Mouse (Mus musculus): ENCODE results near the gene Bmf. TPM values are rescaled to one million over a fixed set of nuclear protein-coding genes. Genes with fewer than 3 reads are reported as not detected.
"Not testable (repeated sequence)": the region's sequence is repeated elsewhere in the genome, so short reads cannot be mapped to it uniquely, and the experiment has no call there.

The Bmf gene
- polyA plus RNA-seq, 1 experiment from 2014 or later = 6.2 TPM

DNA sequence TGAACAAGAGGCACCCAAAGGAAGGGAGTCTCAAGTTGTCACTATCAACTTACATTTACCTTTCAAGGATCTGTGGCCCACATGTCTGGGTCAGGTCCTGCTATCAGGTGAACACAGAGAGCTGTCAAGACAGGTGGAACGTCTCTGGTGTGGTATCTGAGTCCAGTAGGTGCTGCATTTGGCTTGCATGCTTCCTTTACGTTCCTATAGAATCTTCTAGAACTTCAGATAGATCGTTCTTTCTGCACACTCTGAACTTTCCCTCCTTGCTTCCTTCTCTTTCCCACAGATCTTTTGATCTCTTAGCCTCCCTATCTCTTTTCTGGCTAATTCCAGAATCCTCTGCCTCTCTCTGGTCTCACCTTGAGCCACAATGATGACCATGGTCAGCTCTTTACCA lies 8.9 kb upstream of the Bmf start:
- Histone ChIP-seq H3K4me2 (replicated peaks) (no peak overlapping the region), H3K4me3 (no peak overlapping the region), H3K4me1 (peaks cover 4% of the 10 kb centered on the region; the same call in 1 of the 2 replicates), H3K9ac (no peak overlapping the region), H3K27me3 (no peaks in the 10 kb centered on the region), H3K9me3 (replicated peaks) (no peaks in the 10 kb centered on the region), H3K27ac (no peak overlapping the region), H3K36me3 (no peaks in the 10 kb centered on the region)
- ATAC-seq (ENCODE audit: low FRiP score) = no peak
- 95% methylated on average over 3 of the region's 3 CpGs for WGBS

GRCm38 (mm10) chr2:118554356-118554990 lies 5.0 kb upstream of the Bmf start:
- not testable (repeated sequence) for H3K9me3 ChIP-seq (replicated peaks); H3K4me1 ChIP-seq; H3K27me3 ChIP-seq; H3K27ac ChIP-seq; H3K36me3 ChIP-seq
- Histone ChIP-seq H3K4me2 (replicated peaks) (peak overlapping the region; percentile 53), H3K4me3 (peak overlapping the region; percentile 33), H3K9ac (peak overlapping the region; percentile 45; the same call in 1 of the 2 replicates)
- peak; percentile 30; the same call in 1 of the 2 replicates for ATAC-seq (ENCODE audit: low FRiP score)
- WGBS = 63% methylated on average over 15 of the region's 17 CpGs

DNA sequence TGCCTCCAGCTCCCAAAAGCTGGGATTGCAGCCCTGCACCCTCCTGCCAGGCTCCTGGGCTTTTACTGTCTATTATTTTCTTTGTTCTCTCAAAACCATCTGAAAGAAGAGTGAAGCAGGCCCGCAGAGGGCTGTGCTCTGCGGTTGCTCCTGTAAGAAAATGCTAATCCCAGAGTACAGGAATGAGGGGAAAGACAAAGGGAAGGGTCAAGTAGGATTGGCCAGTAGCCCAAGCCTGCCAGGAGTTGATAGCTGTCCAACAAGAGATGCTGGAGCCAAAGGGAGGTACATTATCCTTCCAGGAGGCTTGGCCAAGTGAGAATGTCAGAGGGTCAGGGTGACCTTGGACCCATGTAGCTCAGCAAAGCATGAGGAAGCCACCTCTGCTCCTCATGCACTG lies 2.1 kb upstream of the Bmf start:
- WGBS = 58% methylated on average over 2 of the region's 2 CpGs
- no peak for ATAC-seq (ENCODE audit: low FRiP score)
- Histone ChIP-seq H3K9me3 (replicated peaks) (no peaks in the 10 kb centered on the region), H3K27ac (no peak overlapping the region), H3K9ac (no peak overlapping the region), H3K36me3 (no peaks in the 10 kb centered on the region), H3K4me3 (no peak overlapping the region), H3K4me1 (peaks cover 33% of the 10 kb centered on the region), H3K27me3 (peaks cover 7% of the 10 kb centered on the region), H3K4me2 (replicated peaks) (no peak overlapping the region)

GRCm38 (mm10) chr2:118548421-118549221 lies 866 bp downstream of the Bmf start:
- H3K9me3 ChIP-seq (replicated peaks) = no peaks in the 10 kb centered on the region
- H3K4me2 ChIP-seq (replicated peaks) = peak overlapping the region; percentile 90
- ATAC-seq (ENCODE audit: low FRiP score) = peak; percentile 0; the same call in 1 of the 2 replicates
- H3K27me3 ChIP-seq = peaks cover 7% of the 10 kb centered on the region
- H3K9ac ChIP-seq = peak overlapping the region; percentile 90
- H3K4me1 ChIP-seq = peaks cover 58% of the 10 kb centered on the region
- H3K4me3 ChIP-seq = peak overlapping the region; percentile 89
- WGBS = under 1% methylated on average over 18 of the region's 18 CpGs
- peak overlapping the region; percentile 79; the same call in 1 of the 2 replicates for H3K27ac ChIP-seq
- H3K36me3 ChIP-seq = no peaks in the 10 kb centered on the region

- WGBS = 12% methylated on average over 9 of the region's 9 CpGs
- no peak overlapping the region for H3K9ac ChIP-seq
These were observed 1.9 kb downstream of the Bmf start for GRCm38 (mm10) chr2:118547541-118548016.

GRCm38 (mm10) chr2:118546798-118547165 lies 2.7 kb downstream of the Bmf start:
- no peak overlapping the region for H3K27ac ChIP-seq
- WGBS = 39% methylated on average over 3 of the region's 3 CpGs
- peaks cover 7% of the 10 kb centered on the region for H3K27me3 ChIP-seq
- peaks cover 68% of the 10 kb centered on the region for H3K4me1 ChIP-seq
- peak overlapping the region; percentile 90 for H3K4me2 ChIP-seq (replicated peaks)
- no peak overlapping the region for H3K4me3 ChIP-seq
- no peaks in the 10 kb centered on the region for H3K36me3 ChIP-seq
- ATAC-seq (ENCODE audit: low FRiP score) = no peak
- H3K9ac ChIP-seq = 0 out of 2 replicates have a peak overlapping the region, but pooled peaks have one; percentile 9
- H3K9me3 ChIP-seq (replicated peaks) = no peaks in the 10 kb centered on the region

More at GRCm38 (mm10) chr2:118547541-118548016, 1.9 kb downstream of the Bmf start:
- Histone ChIP-seq H3K4me1 (peaks cover 64% of the 10 kb centered on the region), H3K9me3 (replicated peaks) (no peaks in the 10 kb centered on the region), H3K27me3 (peaks cover 7% of the 10 kb centered on the region), H3K27ac (no peak overlapping the region), H3K36me3 (no peaks in the 10 kb centered on the region), H3K4me3 (peak overlapping the region; percentile 89), H3K4me2 (replicated peaks) (peak overlapping the region; percentile 90)
- no peak for ATAC-seq (ENCODE audit: low FRiP score)

GRCm38 (mm10) chr2:118546104-118546797 lies 3.2 kb downstream of the Bmf start:
- Histone ChIP-seq H3K9ac (0 out of 2 replicates have a peak overlapping the region, but pooled peaks have one; percentile 9), H3K27me3 (peaks cover 7% of the 10 kb centered on the region), H3K4me3 (no peak overlapping the region), H3K4me1 (peaks cover 68% of the 10 kb centered on the region), H3K4me2 (replicated peaks) (peak overlapping the region; percentile 90), H3K9me3 (replicated peaks) (no peaks in the 10 kb centered on the region), H3K27ac (peak overlapping the region; percentile 83), H3K36me3 (no peaks in the 10 kb centered on the region)
- 35% methylated on average over 5 of the region's 5 CpGs for WGBS
- no peak for ATAC-seq (ENCODE audit: low FRiP score)

DNA sequence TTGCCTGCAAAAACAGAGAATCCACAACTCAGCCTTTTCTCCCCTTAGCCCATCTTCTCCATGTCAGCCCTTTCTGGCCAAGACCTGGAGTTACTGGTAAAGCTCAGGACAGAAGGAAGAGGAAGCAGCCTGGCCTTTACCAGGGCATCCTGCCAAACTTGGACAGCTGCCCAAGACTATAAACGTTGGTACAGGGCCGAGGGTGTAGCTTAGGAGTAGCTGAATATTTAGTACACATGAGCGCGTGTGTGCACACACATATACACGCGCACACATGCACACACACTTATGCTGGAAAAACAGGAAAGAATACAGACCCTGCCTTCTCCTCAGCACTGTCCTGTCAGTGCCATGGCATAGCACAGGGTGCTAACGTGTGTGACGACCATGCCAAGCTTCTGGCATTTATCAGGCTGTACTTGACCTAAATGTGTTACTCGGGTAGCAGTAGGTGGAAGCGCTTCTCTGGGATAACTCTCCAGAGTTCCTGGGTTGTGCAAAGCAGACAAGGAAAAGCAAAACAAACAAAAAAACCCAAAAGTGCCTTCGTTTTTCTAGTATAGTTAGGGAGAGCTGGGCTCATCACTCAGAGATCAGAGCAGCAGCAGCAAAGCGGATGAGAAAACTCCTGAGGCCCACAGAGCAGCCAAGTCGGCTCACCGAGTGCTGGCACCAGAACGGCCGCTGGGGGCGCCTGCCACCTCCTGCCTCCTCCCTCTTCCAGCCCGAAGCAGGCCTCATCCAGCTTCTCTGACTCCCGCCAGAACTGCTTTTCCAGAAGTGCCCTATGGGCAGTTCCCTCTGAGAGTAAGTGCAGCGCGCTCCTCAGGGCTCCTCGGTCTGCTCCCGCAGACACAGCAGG lies 4.0 kb downstream of the Bmf start:
- H3K9me3 ChIP-seq (replicated peaks) = no peaks in the 10 kb centered on the region
- no peak overlapping the region for H3K9ac ChIP-seq
- 24% methylated on average over 23 of the region's 23 CpGs for WGBS
- H3K27ac ChIP-seq = peak overlapping the region; percentile 83
- H3K4me2 ChIP-seq (replicated peaks) = peak overlapping the region; percentile 90
- H3K4me1 ChIP-seq = peaks cover 75% of the 10 kb centered on the region
- ATAC-seq (ENCODE audit: low FRiP score) = peak; percentile 6; the same call in 1 of the 2 replicates
- H3K4me3 ChIP-seq = no peak overlapping the region
- H3K36me3 ChIP-seq = no peaks in the 10 kb centered on the region
- H3K27me3 ChIP-seq = peaks cover 7% of the 10 kb centered on the region

DNA sequence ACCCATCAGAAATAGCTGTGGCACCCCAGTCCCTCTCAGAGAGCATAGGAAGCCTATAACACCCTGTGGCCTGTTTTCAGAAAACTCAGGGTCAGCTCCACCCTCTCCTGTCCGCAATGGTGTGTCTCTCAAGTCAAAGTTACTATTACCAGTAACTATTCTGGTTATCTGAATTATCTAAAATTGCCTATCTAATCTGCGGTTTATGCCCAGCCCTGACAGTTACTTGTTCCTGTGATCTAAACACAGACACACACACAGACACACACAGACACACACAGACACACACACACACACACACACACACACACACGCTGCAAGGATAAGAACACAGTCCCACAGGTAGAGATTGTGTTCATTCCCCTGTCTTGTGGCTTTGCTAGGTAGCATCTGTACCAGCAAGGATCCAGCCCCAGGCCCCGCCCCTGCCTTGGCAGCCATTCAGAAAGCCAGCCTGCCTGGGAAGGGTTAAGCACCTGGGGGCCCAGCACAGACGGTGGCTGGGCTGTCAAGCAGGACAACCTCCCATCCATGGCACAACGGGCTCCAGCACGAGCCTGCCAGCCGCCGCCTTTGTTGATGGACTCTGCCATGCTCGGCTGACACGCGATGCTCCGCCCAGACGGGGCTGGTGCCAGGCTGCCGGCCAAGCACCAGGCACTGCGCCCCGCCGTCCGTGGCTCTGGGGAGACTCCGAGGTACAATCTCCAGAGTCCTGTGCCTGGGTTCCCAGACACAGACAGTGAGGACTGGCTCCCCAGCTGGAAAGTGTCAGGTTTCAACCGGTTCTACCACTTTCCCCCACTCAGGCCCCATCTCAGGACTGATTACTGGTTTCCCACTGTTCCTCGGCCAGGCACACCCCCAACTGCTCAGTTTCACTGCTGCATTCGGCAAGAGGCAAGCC lies 5.3 kb downstream of the Bmf start:
- peak overlapping the region; percentile 23 for H3K4me3 ChIP-seq
- peaks cover 7% of the 10 kb centered on the region for H3K27me3 ChIP-seq
- no peaks in the 10 kb centered on the region for H3K9me3 ChIP-seq (replicated peaks)
- H3K4me2 ChIP-seq (replicated peaks) = peak overlapping the region; percentile 90
- ATAC-seq (ENCODE audit: low FRiP score) = peak; percentile 80
- peaks cover 80% of the 10 kb centered on the region for H3K4me1 ChIP-seq
- peak overlapping the region; percentile 29 for H3K9ac ChIP-seq
- no peaks in the 10 kb centered on the region for H3K36me3 ChIP-seq
- WGBS = 10% methylated on average over 23 of the region's 23 CpGs
- peak overlapping the region; percentile 83 for H3K27ac ChIP-seq

DNA sequence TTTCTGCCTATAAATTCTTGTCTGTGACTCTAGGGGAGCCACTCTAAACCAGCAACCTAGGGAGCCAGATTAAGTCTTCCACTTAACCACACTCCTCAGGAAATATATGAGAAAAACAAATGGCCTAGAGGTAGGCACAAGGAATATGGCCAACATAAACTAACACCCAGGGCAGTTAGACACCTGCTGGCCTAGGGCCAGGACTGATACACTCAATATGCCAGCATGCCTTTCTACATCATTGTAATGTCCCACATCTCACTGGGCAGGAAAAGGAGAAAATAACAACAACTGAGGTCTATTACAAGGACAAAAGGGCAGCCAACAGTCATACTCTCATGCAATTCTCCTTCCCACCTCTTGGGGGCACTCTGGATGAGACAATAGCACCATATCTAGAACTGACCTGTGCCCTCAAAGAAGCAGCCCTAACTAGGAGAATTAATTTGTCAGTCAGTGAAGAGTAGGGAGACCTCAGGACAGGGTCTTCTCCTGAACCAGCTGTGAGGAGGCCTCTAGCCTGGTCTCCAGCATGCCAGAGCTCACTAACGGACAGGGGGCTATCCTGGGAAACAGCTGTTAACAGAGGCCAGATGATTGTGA lies 6.4 kb downstream of the Bmf start:
- Histone ChIP-seq H3K9me3 (replicated peaks) (no peaks in the 10 kb centered on the region), H3K27me3 (peaks cover 7% of the 10 kb centered on the region), H3K9ac (no peak overlapping the region), H3K36me3 (peaks cover 5% of the 10 kb centered on the region; the same call in 1 of the 2 replicates), H3K4me1 (peaks cover 70% of the 10 kb centered on the region), H3K4me2 (replicated peaks) (no peak overlapping the region), H3K4me3 (no peak overlapping the region), H3K27ac (peak overlapping the region; percentile 83; the same call in 1 of the 2 replicates)
- no peak for ATAC-seq (ENCODE audit: low FRiP score)
- WGBS = 75% methylated on average over 1 of the region's 1 CpGs

All from hindbrain, embryonic 12.5 days (tissue).